Mouse (Mus musculus): ENCODE measurements around the gene Spef1. TPM values are rescaled to one million over a fixed set of nuclear protein-coding genes. Genes with fewer than 3 reads are reported as not detected.

Gene Spef1
- polyA plus RNA-seq, 1 experiment, result 13.1 TPM

DNA sequence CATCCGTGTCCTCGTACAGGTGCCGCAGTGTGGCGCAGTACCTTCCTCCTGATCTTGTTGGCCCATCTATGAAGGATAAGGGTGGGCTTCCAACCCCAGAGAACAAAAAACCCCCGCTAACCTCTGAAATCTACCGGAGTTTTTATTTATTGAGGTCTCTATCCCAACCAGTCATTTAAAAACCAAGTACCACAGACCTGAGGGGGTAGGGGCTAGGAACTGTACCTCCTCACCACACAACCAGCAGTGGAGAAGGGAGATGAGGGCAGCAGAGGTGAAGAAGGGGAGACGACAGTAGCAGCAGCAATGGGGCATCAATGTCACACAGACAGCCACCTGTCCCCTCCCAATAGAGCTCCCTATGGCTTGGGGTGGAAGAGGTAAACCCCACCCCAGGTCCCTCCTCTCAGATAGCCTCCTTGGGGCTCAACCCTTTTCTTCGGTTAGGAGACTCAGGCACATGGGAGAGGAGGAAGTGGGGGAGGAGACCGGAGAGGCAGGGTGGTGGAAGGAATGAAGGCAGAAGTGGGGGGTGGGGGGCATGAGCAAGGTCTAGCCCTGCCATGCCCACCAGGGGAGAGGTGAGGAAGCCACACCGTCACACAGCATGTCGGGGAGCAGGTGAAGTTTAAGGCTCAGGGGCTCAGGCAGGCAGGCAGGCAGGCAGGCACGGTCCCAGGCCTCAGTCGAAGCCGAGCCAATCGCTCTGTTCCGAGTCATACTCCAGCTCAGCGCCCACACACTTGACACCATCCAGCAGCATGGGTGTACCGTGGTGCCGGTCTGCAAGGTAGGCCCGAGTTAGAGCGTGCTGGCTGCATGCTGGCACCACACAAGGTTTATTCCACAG is 40.7 kb downstream of the Spef1 start:
- Histone ChIP-seq H3K4me1 (ENCODE audit: control insufficient read depth, insufficient read depth, low read length) (peaks cover 6% of the 10 kb centered on the region; the same call in 1 of the 2 replicates), H3K27ac (ENCODE audit: control insufficient read depth, insufficient read depth, low read depth, low read length) (no peak overlapping the region), H3K36me3 (ENCODE audit: control insufficient read depth, insufficient read depth, low read length) (no peaks in the 10 kb centered on the region; the same call in 1 of the 2 replicates), H3K4me3 (ENCODE audit: control insufficient read depth, low read depth, low read length) (no peak overlapping the region), H3K27me3 (ENCODE audit: control insufficient read depth, insufficient read depth, low read length) (no peaks in the 10 kb centered on the region)
- no peak for TF ChIP-seq POLR2A (IDR thresholded peaks at IDR 0.05; ENCODE audit: control insufficient read depth, low read depth, low read length)
- no peak for TF ChIP-seq CTCF (IDR thresholded peaks at IDR 0.05; ENCODE audit: control insufficient read depth, insufficient read depth, insufficient replicate concordance, low read depth, low read length)

GRCm38 (mm10) chr2:131145536-131145935 is 41.5 kb downstream of the Spef1 start:
- no peak overlapping the region for H3K4me3 ChIP-seq (ENCODE audit: control insufficient read depth, low read depth, low read length)
- TF ChIP-seq POLR2A (IDR thresholded peaks at IDR 0.05; ENCODE audit: control insufficient read depth, low read depth, low read length) (no peak), CTCF (IDR thresholded peaks at IDR 0.05; ENCODE audit: control insufficient read depth, insufficient read depth, insufficient replicate concordance, low read depth, low read length) (no peak)
- peaks cover 6% of the 10 kb centered on the region; the same call in 1 of the 2 replicates for H3K4me1 ChIP-seq (ENCODE audit: control insufficient read depth, insufficient read depth, low read length)
- H3K27ac ChIP-seq (ENCODE audit: control insufficient read depth, insufficient read depth, low read depth, low read length), result no peak overlapping the region
- no peaks in the 10 kb centered on the region; the same call in 1 of the 2 replicates for H3K36me3 ChIP-seq (ENCODE audit: control insufficient read depth, insufficient read depth, low read length)
- H3K27me3 ChIP-seq (ENCODE audit: control insufficient read depth, insufficient read depth, low read length), result no peaks in the 10 kb centered on the region

GRCm38 (mm10) chr2:131145121-131145520 is 42.0 kb downstream of the Spef1 start:
- no peak overlapping the region for H3K4me3 ChIP-seq (ENCODE audit: control insufficient read depth, low read depth, low read length)
- no peaks in the 10 kb centered on the region for H3K27me3 ChIP-seq (ENCODE audit: control insufficient read depth, insufficient read depth, low read length)
- H3K27ac ChIP-seq (ENCODE audit: control insufficient read depth, insufficient read depth, low read depth, low read length), result no peak overlapping the region
- TF ChIP-seq POLR2A (IDR thresholded peaks at IDR 0.05; ENCODE audit: control insufficient read depth, low read depth, low read length) (no peak), CTCF (IDR thresholded peaks at IDR 0.05; ENCODE audit: control insufficient read depth, insufficient read depth, insufficient replicate concordance, low read depth, low read length) (no peak)
- H3K36me3 ChIP-seq (ENCODE audit: control insufficient read depth, insufficient read depth, low read length), result no peaks in the 10 kb centered on the region; the same call in 1 of the 2 replicates
- H3K4me1 ChIP-seq (ENCODE audit: control insufficient read depth, insufficient read depth, low read length), result peaks cover 6% of the 10 kb centered on the region; the same call in 1 of the 2 replicates

- Histone ChIP-seq H3K27ac (ENCODE audit: control insufficient read depth, insufficient read depth, low read depth, low read length) (no peak overlapping the region), H3K27me3 (ENCODE audit: control insufficient read depth, insufficient read depth, low read length) (no peaks in the 10 kb centered on the region), H3K4me1 (ENCODE audit: control insufficient read depth, insufficient read depth, low read length) (peaks cover 6% of the 10 kb centered on the region; the same call in 1 of the 2 replicates), H3K36me3 (ENCODE audit: control insufficient read depth, insufficient read depth, low read length) (no peaks in the 10 kb centered on the region; the same call in 1 of the 2 replicates), H3K4me3 (ENCODE audit: control insufficient read depth, low read depth, low read length) (no peak overlapping the region)
- TF ChIP-seq POLR2A (IDR thresholded peaks at IDR 0.05; ENCODE audit: control insufficient read depth, low read depth, low read length) (no peak), CTCF (IDR thresholded peaks at IDR 0.05; ENCODE audit: control insufficient read depth, insufficient read depth, insufficient replicate concordance, low read depth, low read length) (no peak)
Observed at GRCm38 (mm10) chr2:131143007-131143780, 43.9 kb downstream of the Spef1 start.

GRCm38 (mm10) chr2:131142592-131142991 is 44.5 kb downstream of the Spef1 start:
- peak; percentile 76 for TF ChIP-seq CTCF (IDR thresholded peaks at IDR 0.05; ENCODE audit: control insufficient read depth, insufficient read depth, insufficient replicate concordance, low read depth, low read length)
- TF ChIP-seq POLR2A (IDR thresholded peaks at IDR 0.05; ENCODE audit: control insufficient read depth, low read depth, low read length), result no peak
- Histone ChIP-seq H3K36me3 (ENCODE audit: control insufficient read depth, insufficient read depth, low read length) (no peaks in the 10 kb centered on the region), H3K27me3 (ENCODE audit: control insufficient read depth, insufficient read depth, low read length) (no peaks in the 10 kb centered on the region), H3K4me1 (ENCODE audit: control insufficient read depth, insufficient read depth, low read length) (peaks cover 6% of the 10 kb centered on the region; the same call in 1 of the 2 replicates), H3K4me3 (ENCODE audit: control insufficient read depth, low read depth, low read length) (no peak overlapping the region), H3K27ac (ENCODE audit: control insufficient read depth, insufficient read depth, low read depth, low read length) (no peak overlapping the region)

- no peak for TF ChIP-seq CTCF (IDR thresholded peaks at IDR 0.05; ENCODE audit: control insufficient read depth, insufficient read depth, insufficient replicate concordance, low read depth, low read length)
- TF ChIP-seq POLR2A (IDR thresholded peaks at IDR 0.05; ENCODE audit: control insufficient read depth, low read depth, low read length), result no peak
- Histone ChIP-seq H3K36me3 (ENCODE audit: control insufficient read depth, insufficient read depth, low read length) (no peaks in the 10 kb centered on the region), H3K4me1 (ENCODE audit: control insufficient read depth, insufficient read depth, low read length) (peaks cover 6% of the 10 kb centered on the region; the same call in 1 of the 2 replicates), H3K27ac (ENCODE audit: control insufficient read depth, insufficient read depth, low read depth, low read length) (no peak overlapping the region), H3K4me3 (ENCODE audit: control insufficient read depth, low read depth, low read length) (no peak overlapping the region), H3K27me3 (ENCODE audit: control insufficient read depth, insufficient read depth, low read length) (no peaks in the 10 kb centered on the region)
Observed at GRCm38 (mm10) chr2:131141336-131141986, 45.6 kb downstream of the Spef1 start.

Data from testis, adult 2 months (tissue).